Mouse (Mus musculus) forebrain, postnatal 0 days (tissue): ENCODE measurements at regions not wholly inside any gene's neighbourhood (a gene's known extent, or its start where the extent isn't known, plus 50 kb on each side); places are given as distances from the start of the nearest gene placed in this dataset.

Experiments
- ATAC-seq: fragments of 200-750 bp; cut with Nextera tagmentation; 2 replicates; pipeline ENCODE4 v1.8.0; 2017; ENCODE audit warnings: mild to moderate bottlenecking, moderate library complexity
- DNase-seq: peaks from one replicate; pipeline ENCODE4 v3.0.0-alpha.2; 2015
- H3K27ac ChIP-seq: fragments of 300-500 bp; sonication (generic); 2 replicates; pipeline ENCODE4 v1.5.1; 2014; ENCODE audit warnings: low read depth, mild to moderate bottlenecking, antibody characterized with exemption, low read length, moderate library complexity, mixed read lengths
- H3K27me3 ChIP-seq: fragments of 300-500 bp; sonication (generic); 2 replicates; pipeline ENCODE4 v1.6.1; 2014; ENCODE audit warnings: mild to moderate bottlenecking, low read length, mixed read lengths; ENCODE audit not compliant: insufficient read depth
- H3K36me3 ChIP-seq: fragments of 300-500 bp; sonication (generic); 2 replicates; pipeline ENCODE4 v1.6.1; 2014; ENCODE audit warnings: mild to moderate bottlenecking, moderate library complexity; ENCODE audit not compliant: insufficient read depth
- H3K4me1 ChIP-seq: fragments of 300-500 bp; sonication (generic); 2 replicates; pipeline ENCODE4 v1.6.1; 2014; ENCODE audit warnings: antibody characterized with exemption; ENCODE audit not compliant: insufficient read depth
- H3K4me2 ChIP-seq: fragments of 300-500 bp; sonication (generic); 2 replicates; pipeline ENCODE4 v1.6.1; 2014; ENCODE audit warnings: low read depth, mild to moderate bottlenecking, moderate library complexity
- H3K4me3 ChIP-seq: fragments of 300-500 bp; sonication (generic); 2 replicates; pipeline ENCODE4 v1.5.1; 2014; ENCODE audit warnings: low read depth, low read length, mixed read lengths
- H3K9ac ChIP-seq: fragments of 300-500 bp; sonication (generic); 2 replicates; pipeline ENCODE4 v1.6.1; 2014; ENCODE audit warnings: mild to moderate bottlenecking
- H3K9me3 ChIP-seq: fragments of 300-500 bp; sonication (generic); 2 replicates; pipeline ENCODE4 v1.6.1; 2016; ENCODE audit warnings: low read length
- CTCF ChIP-seq: sonication (generic); IDR thresholded peaks from 2 replicates; pipeline ENCODE4 v1.5.1; 2016; ENCODE audit warnings: antibody characterized with exemption, control low read depth, low read depth
- WGBS: fragments of 180-500 bp; shearing (Covaris S2); extraction: QIAGEN DNeasy Blood & Tissue Kit; methylation state at CpG from one replicate; pipeline ENCODE4 v1.1.7; 2014; 5-methylcytosine and 5-hydroxymethylcytosine counted together

- Histone ChIP-seq H3K27me3 (no peaks in the 10 kb centered on the region), H3K36me3 (no peaks in the 10 kb centered on the region), H3K9me3 (no peaks in the 10 kb centered on the region), H3K4me2 (peak overlapping the region; percentile 53), H3K9ac (peak overlapping the region; percentile 43; the same call in 1 of the 2 replicates), H3K27ac (no peak overlapping the region), H3K4me1 (no peaks in the 10 kb centered on the region), H3K4me3 (peak overlapping the region; percentile 37)
- WGBS = 8% methylated on average over 15 of the region's 15 CpGs
- no peak for TF ChIP-seq CTCF
- ATAC-seq = peak; percentile 18; the same call in 1 of the 2 replicates
- no peak for DNase-seq
These were observed 175.5 kb upstream of the Tank start for GRCm38 (mm10) chr2:61402588-61403487.

GRCm38 (mm10) chr2:61401636-61402587 lies 176.5 kb upstream of the Tank start:
- no peaks in the 10 kb centered on the region for H3K9me3 ChIP-seq
- peak; percentile 68 for TF ChIP-seq CTCF
- H3K36me3 ChIP-seq = no peaks in the 10 kb centered on the region
- no peak overlapping the region for H3K27ac ChIP-seq
- H3K9ac ChIP-seq = peak overlapping the region; percentile 43
- peak overlapping the region; percentile 37 for H3K4me3 ChIP-seq
- no peaks in the 10 kb centered on the region for H3K27me3 ChIP-seq
- 3% methylated on average over 21 of the region's 21 CpGs for WGBS
- H3K4me1 ChIP-seq = no peaks in the 10 kb centered on the region
- peak; percentile 60 for ATAC-seq
- H3K4me2 ChIP-seq = peak overlapping the region; percentile 53
- peak; percentile 77 for DNase-seq

- no peaks in the 10 kb centered on the region for H3K9me3 ChIP-seq
- DNase-seq (peak; percentile 16), ATAC-seq (no peak)
- 63% methylated on average over 9 of the region's 9 CpGs for WGBS
- no peak for TF ChIP-seq CTCF
- H3K4me2 ChIP-seq = no peak overlapping the region
- H3K9ac ChIP-seq = no peak overlapping the region
- H3K36me3 ChIP-seq = no peaks in the 10 kb centered on the region
- no peak overlapping the region for H3K4me3 ChIP-seq
- H3K4me1 ChIP-seq = no peaks in the 10 kb centered on the region
- H3K27ac ChIP-seq = no peak overlapping the region
- H3K27me3 ChIP-seq = no peaks in the 10 kb centered on the region
These were observed 179.8 kb upstream of the Tank start for GRCm38 (mm10) chr2:61398633-61399032.

- no peak overlapping the region for H3K4me3 ChIP-seq
- no peak for ATAC-seq
These were observed 188.8 kb upstream of the Tank start for GRCm38 (mm10) chr2:61389622-61390021.

DNA sequence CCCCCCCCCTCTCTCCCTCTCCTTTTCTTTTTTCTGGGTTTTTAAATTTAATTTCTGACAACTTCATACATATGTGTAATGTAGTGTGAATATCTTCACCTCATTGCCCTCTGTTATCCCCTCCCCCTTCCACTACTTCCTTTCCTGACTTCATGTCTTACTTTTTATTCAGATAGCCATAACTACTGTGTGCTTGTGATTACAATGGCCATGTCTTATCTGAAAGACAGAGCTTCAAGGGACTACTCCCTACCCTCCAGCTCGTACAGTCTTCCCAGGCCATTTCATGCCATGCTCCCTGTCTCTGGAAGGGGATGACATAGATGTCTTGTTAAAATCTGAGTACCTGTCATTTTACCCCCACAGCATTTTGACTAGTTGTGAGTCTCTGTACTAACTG lies 189.2 kb upstream of the Tank start:
- Histone ChIP-seq H3K27ac (no peak overlapping the region), H3K4me3 (no peak overlapping the region), H3K9ac (no peak overlapping the region), H3K4me2 (no peak overlapping the region), H3K36me3 (no peaks in the 10 kb centered on the region), H3K4me1 (no peaks in the 10 kb centered on the region), H3K9me3 (no peaks in the 10 kb centered on the region), H3K27me3 (no peaks in the 10 kb centered on the region)
- no peak for DNase-seq
- WGBS = 61% methylated on average over 1 of the region's 1 CpGs
- no peak for ATAC-seq
- TF ChIP-seq CTCF = no peak

More at GRCm38 (mm10) chr2:61389622-61390021, 188.8 kb upstream of the Tank start:
- H3K9me3 ChIP-seq = no peaks in the 10 kb centered on the region
- no peak for TF ChIP-seq CTCF
- H3K27ac ChIP-seq = no peak overlapping the region
- H3K27me3 ChIP-seq = no peaks in the 10 kb centered on the region
- H3K36me3 ChIP-seq = no peaks in the 10 kb centered on the region
- H3K9ac ChIP-seq = no peak overlapping the region
- H3K4me2 ChIP-seq = no peak overlapping the region
- H3K4me1 ChIP-seq = no peaks in the 10 kb centered on the region
- DNase-seq = no peak

GRCm38 (mm10) chr2:61387561-61387960 lies 190.8 kb upstream of the Tank start:
- Histone ChIP-seq H3K4me2 (no peak overlapping the region), H3K27me3 (no peaks in the 10 kb centered on the region), H3K36me3 (no peaks in the 10 kb centered on the region), H3K4me1 (no peaks in the 10 kb centered on the region), H3K27ac (no peak overlapping the region), H3K9ac (no peak overlapping the region), H3K9me3 (no peaks in the 10 kb centered on the region), H3K4me3 (no peak overlapping the region)
- 43% methylated on average over 5 of the region's 5 CpGs for WGBS
- no peak for TF ChIP-seq CTCF
- DNase-seq (no peak), ATAC-seq (no peak; the same call in 1 of the 2 replicates)
